Comparison of ENCODE assay signal across 21 mouse cellular contexts in the genomic region with DNA sequence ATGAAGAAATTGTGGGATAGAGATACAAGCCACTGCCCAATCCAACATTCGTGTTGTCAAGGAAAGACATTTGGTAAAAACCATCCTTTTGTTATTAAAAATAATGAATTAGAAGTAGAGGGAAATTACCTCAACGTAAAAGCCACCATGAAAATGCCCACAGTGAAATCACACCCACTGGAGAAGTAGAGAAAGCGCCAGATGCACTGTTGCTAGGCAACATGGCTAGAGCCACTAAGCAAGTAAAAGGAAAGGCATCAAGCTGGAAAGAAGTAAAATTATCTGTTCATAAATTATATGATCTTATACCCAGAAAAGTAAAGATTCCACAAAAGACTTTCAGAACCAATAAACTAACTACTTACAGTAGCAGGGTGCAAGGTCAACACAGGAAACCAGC. TPM values are rescaled to one million over a fixed set of nuclear protein-coding genes. Genes with fewer than 3 reads are reported as not detected.
DNase-seq lines count a peak whose midpoint lies in the region; ATAC-seq and TF ChIP-seq lines count a peak whose summit lies in the region.
"Had no signal": no experiment of that assay in that cellular context is flagged by ENCODE, and none has a peak within 500 bp of the region (broad histone marks: within the 10 kb centered on the region; RNA-seq: fewer than 3 reads in every experiment).

No protein-coding gene starts in this region.

- no peaks in the 10 kb centered on the region; the same call in 1 of the 2 replicates for H3K4me1 ChIP-seq in liver, embryonic 11.5 days (replicated peaks; ENCODE audit: control insufficient read depth, insufficient read depth, low read length)
- H3K4me1 ChIP-seq: forebrain, embryonic 15.5 days; heart, embryonic 10.5 days; hindbrain, embryonic 15.5 days; limb, embryonic 15.5 days had no signal

- no peak overlapping the region for H3K27ac ChIP-seq in liver, embryonic 11.5 days (ENCODE audit: low read depth, low read length)
- H3K27ac ChIP-seq: forebrain, embryonic 15.5 days; heart, embryonic 10.5 days; hindbrain, embryonic 15.5 days; limb, embryonic 15.5 days had no signal

- peak; percentile 25 to 43 for DNase-seq in left cerebral cortex, adult 18-20 months (ENCODE audit: low spot score in 2 of 2)
- DNase-seq in left cerebral cortex, adult 11 months (ENCODE audit: low spot score): no peak
- DNase-seq in R1 (ENCODE audit: low read depth, low spot score): peak; percentile 54
- peak; percentile 37 for DNase-seq in brain, embryonic 14.5 days (ENCODE audit: low read depth)
- DNase-seq in left cerebral cortex, postnatal 14 days (ENCODE audit: low spot score in 2 of 2): peak; percentile 54 to 65
- no peak for DNase-seq in liver, embryonic 11.5 days (ENCODE audit: low spot score)
- DNase-seq in gastrocnemius, postnatal 36 days: no peak
- DNase-seq in heart, postnatal 25 days (ENCODE audit: low spot score): no peak
- DNase-seq: adrenal gland, adult 2 months; cerebellum, adult 11-12 months; cerebellum, postnatal 36 days; gastrocnemius, postnatal 25 days; heart, postnatal 10 days; kidney, adult 18-20 months; kidney, postnatal 25 days; liver, postnatal 0 days; thymus, postnatal 36 days had no signal

- H3K36me3 ChIP-seq in liver, embryonic 11.5 days (ENCODE audit: control insufficient read depth, insufficient read depth, low read length): peaks cover 22% of the 10 kb centered on the region

- H3K9me3 ChIP-seq in liver, embryonic 11.5 days (ENCODE audit: control insufficient read depth, low read length): no peaks in the 10 kb centered on the region
- H3K9me3 ChIP-seq: forebrain, embryonic 15.5 days; heart, embryonic 10.5 days; hindbrain, embryonic 15.5 days; limb, embryonic 15.5 days had no signal

- no peaks in the 10 kb centered on the region for H3K27me3 ChIP-seq in liver, embryonic 11.5 days (replicated peaks; ENCODE audit: control insufficient read depth, insufficient read depth, low read length)
- H3K27me3 ChIP-seq: forebrain, embryonic 15.5 days; hindbrain, embryonic 15.5 days; limb, embryonic 15.5 days had no signal

- 90% methylated on average over 3 of the region's 3 CpGs for WGBS in liver, embryonic 11.5 days

- intact Hi-C loops in left cerebral cortex, postnatal 14 days (cut with DNase I): no loop called here
- intact Hi-C loops in gastrocnemius, postnatal 36 days (cut with DNase I): no loop called here
- intact Hi-C loops in heart, postnatal 25 days (cut with DNase I): no loop called here

- no peak overlapping the region for H3K4me2 ChIP-seq in liver, embryonic 11.5 days
- H3K4me2 ChIP-seq: forebrain, embryonic 15.5 days; hindbrain, embryonic 15.5 days; limb, embryonic 15.5 days had no signal

- H3K9ac ChIP-seq in liver, embryonic 11.5 days (ENCODE audit: low read depth, low read length): no peak overlapping the region
- H3K9ac ChIP-seq: forebrain, embryonic 15.5 days; hindbrain, embryonic 15.5 days; limb, embryonic 15.5 days; liver, postnatal 0 days had no signal

- H3K4me3 ChIP-seq in liver, embryonic 11.5 days (ENCODE audit: low read depth, low read length): no peak overlapping the region
- H3K4me3 ChIP-seq: forebrain, embryonic 15.5 days; heart, embryonic 10.5 days; hindbrain, embryonic 15.5 days; limb, embryonic 15.5 days had no signal

- TF ChIP-seq CTCF in brain, embryonic 14.5 days (IDR thresholded peaks at IDR 0.05; ENCODE audit: borderline replicate concordance, extremely low read depth, insufficient read depth, insufficient read length): no peak

- no peak for TF ChIP-seq POLR2A in brain, embryonic 14.5 days (IDR thresholded peaks at IDR 0.05; ENCODE audit: borderline replicate concordance, extremely low read depth, insufficient read depth, insufficient read length, poor library complexity, severe bottlenecking)

- ATAC-seq in liver, embryonic 11.5 days (replicated peaks; ENCODE audit: low FRiP score): no peak
- ATAC-seq: forebrain, embryonic 15.5 days; liver, postnatal 0 days had no signal

RNA-seq across cellular contexts. Expression of gene Fbxo22, which starts 17.5 kb away (rescaled TPM):
- 10 to 100 TPM; 43.9 to 45.7 TPM for total RNA-seq in left cerebral cortex, adult 18-20 months (2021)
- polyA plus RNA-seq in brain, embryonic 14.5 days (2012; rRNA removed): 35.0 and 44.2 TPM in 2 replicates
- total RNA-seq in left cerebral cortex, postnatal 14 days (2021): 10 to 100 TPM; 43.1 to 44.5 TPM
- polyA plus RNA-seq in liver, embryonic 11.5 days (2014; fragmentation: Nextera tagmentation; extraction: Ambion mirVana): 52.0 and 57.9 TPM in 2 replicates
- 10 to 100 TPM; 18.0 to 18.8 TPM for total RNA-seq in gastrocnemius, postnatal 36 days (2021)
- 10 to 100 TPM; 32.7 to 35.8 TPM for total RNA-seq in heart, postnatal 25 days (2021)

Comparison
In these comparisons a context has a peak if more than half of its experiments do, and no peak if none do; other contexts are left out.
1. DNase-seq: peak in left cerebral cortex, adult 18-20 months (2 of 2), R1 (single experiment), brain, embryonic 14.5 days (single experiment) and left cerebral cortex, postnatal 14 days (2 of 2); none in left cerebral cortex, adult 11 months (single experiment), liver, embryonic 11.5 days (single experiment), gastrocnemius, postnatal 36 days (0 of 2) and heart, postnatal 25 days (single experiment).